Mouse (Mus musculus): ENCODE results near the gene Acbd4. TPM values are rescaled to one million over a fixed set of nuclear protein-coding genes. Genes with fewer than 3 reads are reported as not detected.

Acbd4 gene
- total RNA-seq, 2 experiments from 2014 or later: 116 to 169 TPM

DNA sequence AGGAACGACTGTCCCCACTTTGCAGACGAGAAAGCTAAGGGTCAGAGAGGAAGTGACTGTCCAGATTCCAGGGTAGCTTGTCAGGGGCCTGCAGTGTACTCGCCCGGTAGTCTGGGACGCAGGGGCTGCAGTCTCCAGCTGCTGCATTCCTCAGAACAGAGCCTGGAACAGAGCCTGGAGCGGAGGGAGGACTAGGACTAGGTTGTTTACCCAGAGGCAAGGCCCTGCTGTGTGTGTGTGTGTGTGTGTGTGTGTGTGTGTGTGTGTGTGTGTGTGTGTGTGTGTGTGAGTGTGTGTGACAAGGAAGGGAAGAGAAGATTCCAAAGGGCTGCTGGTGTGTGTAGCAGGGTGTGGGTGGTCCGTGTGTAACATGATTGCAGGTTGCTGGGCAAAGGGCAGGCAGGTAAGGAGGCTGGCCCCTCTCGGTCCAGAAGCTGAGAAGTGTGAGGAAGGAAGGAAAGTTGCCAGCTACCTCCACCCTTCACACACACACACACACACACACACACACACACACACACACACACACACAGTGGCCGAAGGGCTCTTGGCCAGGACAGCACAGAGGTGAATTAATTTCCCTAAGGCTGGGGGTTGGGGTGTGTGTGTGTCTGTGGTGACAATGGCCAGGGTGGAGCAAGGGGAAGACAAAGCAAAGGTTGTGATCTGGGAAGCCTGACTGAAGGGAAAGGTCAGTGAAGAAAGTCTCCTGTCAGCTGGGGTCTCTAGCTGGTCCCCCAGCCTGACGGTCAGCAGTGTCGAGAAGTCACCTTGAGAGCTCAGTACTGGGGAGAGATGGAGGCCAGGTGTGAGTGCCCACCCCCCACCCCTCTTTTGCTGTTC is 39.8 kb downstream of the Acbd4 start:
- peak in 1 of 2 experiments; percentile 41 for DNase-seq (ENCODE audit: low spot score in 2 of 2)

DNA sequence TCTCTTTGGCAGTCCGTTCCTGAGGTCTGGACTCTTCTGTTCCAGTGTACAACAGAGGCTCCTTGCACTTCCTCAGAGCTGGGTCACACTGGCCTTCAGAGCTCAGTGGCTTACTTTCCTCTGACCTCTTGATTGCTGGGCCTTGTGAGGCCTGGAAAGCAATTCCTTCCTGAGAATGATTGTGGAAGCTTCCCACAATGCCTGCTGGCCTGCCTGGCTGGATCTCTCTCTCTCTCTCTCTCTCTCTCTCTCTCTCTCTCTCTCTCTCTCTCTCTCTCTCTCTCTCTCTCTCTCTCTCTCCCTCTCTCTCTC is 40.4 kb downstream of the Acbd4 start:
- DNase-seq (ENCODE audit: low spot score in 2 of 2): no peak

DNA sequence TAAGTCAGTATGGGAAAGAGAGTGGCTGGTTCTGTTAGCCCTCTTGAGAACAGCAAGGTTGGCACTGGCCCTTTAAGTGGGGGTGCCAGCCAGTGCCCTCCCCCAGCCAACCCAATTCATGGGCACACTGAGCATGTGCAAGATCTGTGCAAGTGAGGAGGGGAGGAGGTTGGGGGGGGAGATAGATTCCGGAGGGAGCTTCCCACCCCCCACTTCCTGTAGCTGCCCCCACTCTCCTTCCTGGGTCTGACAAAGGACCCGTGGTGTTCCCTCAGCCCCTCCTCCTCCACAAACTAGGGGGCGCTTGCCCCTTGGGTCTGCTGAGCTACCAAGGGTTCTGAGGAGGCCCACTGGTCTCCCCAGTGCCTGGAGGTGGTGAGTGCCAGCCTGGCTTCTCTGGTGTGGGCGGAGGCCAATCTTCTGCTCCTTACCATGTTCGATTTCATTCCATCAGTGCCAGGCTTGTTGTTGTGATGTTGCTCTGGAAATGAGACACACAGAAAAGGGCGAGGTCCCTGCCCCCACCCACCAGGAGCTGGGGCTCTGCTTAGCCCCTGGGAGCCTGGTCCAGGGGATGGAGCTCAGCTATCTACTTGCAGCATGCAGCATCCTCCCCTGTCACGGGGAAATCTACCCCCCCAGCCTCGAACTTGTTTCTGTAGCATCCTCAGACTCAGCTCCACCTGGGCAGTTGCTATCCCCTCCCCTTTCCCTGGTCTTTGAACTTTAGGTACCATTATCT is 41.1 kb downstream of the Acbd4 start:
- peak; percentile 43 to 47 for DNase-seq (ENCODE audit: low spot score in 2 of 2)

DNA sequence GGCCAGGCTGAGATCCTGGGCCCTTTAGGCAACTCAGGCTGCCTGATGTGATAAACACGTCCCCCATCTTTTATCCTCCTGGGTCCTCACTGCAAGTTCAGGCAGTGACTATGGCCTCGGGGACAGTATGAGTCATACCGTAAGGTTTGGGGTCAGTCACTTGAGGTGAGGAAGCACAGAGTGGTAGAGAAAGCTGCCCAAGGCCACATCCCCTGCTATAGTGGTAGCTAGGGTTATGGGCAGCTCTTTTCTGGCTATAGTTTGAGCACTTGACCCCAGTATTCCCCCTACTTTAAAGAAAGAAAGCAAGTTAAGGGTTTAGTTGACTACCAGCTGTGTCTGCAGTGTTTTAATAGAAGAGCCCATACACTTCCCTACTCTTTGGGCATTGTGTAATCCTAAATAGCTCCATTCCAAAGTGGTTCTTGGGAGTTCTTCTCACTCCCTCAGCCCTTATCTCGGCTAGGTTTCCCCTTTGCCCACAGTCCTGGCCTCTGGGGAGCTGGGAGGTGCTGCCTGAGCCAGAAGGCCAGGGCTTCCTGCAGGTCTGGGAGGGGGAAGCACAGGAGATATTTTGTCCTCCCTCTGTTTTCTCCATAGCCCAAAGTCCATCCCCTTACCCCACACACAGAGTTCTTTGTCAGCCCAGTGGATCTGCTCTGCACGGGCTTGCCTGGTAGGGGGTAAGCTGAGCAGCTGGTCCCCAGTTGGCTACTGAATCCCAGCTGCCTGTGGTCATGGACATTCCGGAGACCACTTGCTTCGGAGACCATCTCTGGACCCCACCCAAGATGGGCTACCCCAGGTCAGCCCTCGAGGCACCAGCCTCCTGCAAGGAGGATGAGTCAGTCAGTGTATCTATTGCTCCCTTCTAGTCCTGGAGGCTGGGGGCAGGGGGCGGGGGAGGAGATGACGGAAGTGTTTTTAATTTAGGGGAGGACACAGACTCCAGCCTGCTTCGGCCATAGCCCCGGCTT is 43.1 kb downstream of the Acbd4 start:
- no peak for DNase-seq (ENCODE audit: low spot score in 2 of 2)

DNA sequence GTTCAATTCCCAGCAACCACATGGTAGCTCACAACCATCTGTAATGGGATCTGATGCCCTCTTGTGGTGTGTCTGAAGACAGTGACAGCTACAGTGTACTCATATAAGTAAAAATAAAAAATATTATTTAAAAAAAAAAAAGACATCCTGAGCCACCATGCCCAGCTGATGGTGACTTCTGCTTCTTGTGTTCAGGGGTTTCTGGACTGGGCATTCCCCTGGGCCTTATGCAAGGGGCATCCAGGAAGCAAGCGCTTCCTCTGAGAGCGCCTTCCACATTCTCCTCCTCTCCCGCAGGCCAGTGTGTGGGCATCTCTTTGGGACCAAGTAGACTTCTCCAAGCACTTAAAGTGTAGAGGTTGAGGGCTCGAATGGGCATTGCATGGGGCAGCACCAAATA is 44.9 kb downstream of the Acbd4 start:
- DNase-seq (ENCODE audit: low spot score in 2 of 2): no peak

DNA sequence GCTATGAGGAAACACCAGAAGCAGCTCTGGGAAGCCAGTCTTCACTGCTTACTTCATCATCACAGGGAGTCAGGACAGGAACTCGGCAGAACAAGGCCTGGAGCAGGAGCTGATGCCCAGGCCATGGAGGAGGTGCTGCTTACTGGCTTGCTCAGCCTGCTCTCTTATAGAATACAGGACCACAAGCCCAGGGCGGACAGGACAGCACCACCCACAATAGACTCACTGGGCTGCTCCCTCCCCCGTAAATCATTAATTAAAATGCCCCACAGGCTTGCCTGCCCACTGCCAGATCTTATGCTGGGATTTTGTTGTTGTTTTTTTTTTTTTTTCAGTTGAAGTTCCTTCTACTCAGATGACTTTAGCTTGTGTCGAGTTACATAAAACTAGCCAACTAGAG is 46.3 kb downstream of the Acbd4 start:
- no peak for DNase-seq (ENCODE audit: low spot score in 2 of 2)

DNA sequence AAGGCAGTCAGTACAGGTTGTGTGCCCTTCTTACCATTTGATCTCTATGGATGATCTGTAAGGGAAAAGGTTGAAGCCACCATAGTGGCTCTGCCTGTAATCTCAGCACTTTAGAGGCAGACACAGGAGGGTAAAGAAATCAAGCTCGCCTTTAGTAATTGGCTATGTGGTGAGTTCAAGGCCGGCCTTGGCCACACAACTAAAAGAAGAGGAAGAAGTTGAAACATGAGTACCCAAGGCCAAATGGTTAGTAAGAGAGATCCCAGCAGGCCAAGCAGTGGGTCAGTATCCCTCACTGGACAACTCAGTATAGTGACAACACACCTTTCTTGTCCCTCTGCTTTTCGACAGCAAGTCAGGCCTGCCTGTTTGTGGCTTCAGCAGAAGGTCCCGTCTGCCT is 48.3 kb downstream of the Acbd4 start:
- no peak for DNase-seq (ENCODE audit: low spot score in 2 of 2)

DNA sequence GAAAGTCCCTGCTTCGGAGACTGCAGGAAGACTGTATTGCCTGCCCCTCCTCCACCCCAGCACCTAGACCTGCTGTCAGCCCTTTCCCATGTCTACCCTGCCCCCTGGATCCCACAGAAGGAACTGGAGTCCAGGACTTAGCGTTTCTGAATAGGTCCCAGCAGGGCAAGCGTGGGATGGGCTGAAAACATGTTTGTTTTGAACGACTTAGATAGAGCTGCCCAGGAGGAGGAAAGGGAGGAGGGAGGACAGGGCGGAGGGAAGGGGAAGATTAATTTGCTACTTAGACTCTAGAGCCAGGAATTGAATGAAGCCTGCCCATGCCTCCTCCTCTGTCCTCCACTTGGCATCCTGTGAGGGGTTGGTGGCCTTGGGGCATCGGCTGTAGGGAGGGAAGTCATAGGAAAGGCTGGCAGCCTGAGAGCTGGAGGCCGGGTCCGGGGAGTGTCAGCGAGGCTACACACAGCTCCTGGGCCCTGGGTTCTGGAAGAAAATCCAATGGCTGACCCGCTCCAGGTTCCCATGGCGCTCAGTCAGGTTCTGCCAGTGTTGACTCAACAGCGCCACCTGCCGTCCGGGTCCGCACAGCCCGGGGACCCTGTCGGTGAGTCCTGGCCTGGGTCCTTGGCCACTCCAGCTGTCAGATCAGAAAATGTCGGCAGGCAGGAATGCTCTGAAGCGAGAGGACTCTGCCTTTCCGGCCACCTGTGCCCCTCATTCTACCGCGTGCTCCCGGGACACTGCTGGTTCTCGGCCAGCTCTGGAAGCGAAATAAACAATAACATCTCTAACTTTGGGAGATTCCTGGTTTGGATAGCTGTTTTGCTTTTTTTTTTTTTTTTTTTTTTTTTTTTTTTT is 57.4 kb downstream of the Acbd4 start:
- peak; percentile 100 for DNase-seq (ENCODE audit: low spot score in 2 of 2)

DNA sequence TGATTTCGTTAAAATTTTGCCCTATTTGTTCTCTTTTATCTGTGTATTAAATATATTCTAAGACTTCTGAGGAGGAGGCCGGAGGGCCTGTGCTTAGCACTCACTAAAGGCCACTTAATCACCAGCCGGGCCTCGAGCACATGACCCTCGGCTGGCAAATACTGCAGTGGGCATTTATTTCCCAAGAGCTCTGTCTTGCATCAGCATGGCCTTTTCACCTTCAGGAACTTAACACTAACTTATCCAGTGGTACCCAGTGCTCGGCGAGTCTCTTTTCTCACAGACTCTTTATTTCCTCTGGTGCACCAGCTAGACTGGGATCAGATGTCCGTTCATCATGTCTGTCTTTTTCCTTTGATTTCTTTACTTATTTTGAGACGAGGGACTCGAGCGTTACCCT is 59.3 kb downstream of the Acbd4 start:
- DNase-seq (ENCODE audit: low spot score in 2 of 2): no peak

DNA sequence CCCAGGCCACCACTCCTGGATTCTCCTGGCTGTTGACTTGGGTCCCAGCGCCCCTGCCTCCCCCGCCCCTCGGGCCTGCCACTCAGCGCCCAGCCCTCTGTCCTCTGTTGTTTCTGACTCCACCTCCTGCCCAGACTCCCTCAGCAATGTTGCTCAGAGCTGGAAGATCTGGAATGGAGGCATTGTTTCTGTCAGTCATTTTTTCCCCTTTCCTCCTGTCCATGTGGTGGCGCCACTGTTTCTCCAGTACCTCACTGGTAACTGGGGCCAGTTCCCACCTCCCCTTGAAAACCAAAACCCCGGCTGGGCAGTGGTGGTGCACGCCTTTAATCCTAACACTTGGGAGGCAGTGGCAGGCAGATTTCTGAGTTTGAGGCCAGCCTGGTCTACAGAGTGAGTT is 60.0 kb downstream of the Acbd4 start:
- DNase-seq (ENCODE audit: low spot score in 2 of 2): no peak

Other genes with a start within 250 kb of the Acbd4 start
- gene Eftud2, start 220.7 kb upstream of the Acbd4 start, total RNA-seq (2021): 10 to 100 TPM; 64.6 to 70.2 TPM
- gene Ccdc103, start 220.5 kb upstream of the Acbd4 start, total RNA-seq (2021): under 1 TPM; 0.32 to 0.36 TPM
- gene Fam187a, start 216.5 kb upstream of the Acbd4 start, total RNA-seq (2021): not detected
- gene Gfap, start 200.8 kb upstream of the Acbd4 start, total RNA-seq (2021): 1 to 10 TPM in 1 of 2 experiments, under 1 TPM in 1; 0.76 to 1.1 TPM
- under 1 TPM; 0.51 to 0.73 TPM for gene Kif18b, start 176.6 kb upstream of the Acbd4 start, total RNA-seq (2021)
- 10 to 100 TPM; 49.2 to 60.0 TPM for gene C1ql1, start 155.0 kb upstream of the Acbd4 start, total RNA-seq (2021)
- gene Nmt1, start 73.5 kb upstream of the Acbd4 start, total RNA-seq (2021): 100 to 1,000 TPM in 1 of 2 experiments, 10 to 100 TPM in 1; 97.0 to 100 TPM
- 10 to 100 TPM; 44.7 to 54.1 TPM for gene Dcakd, start 73.3 kb upstream of the Acbd4 start, total RNA-seq (2021)
- gene Plcd3, start within 50 bp of the Acbd4 start, total RNA-seq (2021): 10 to 100 TPM in 1 of 2 experiments, 1 to 10 TPM in 1; 6.6 to 12.0 TPM
- gene Hexim1, start 14.5 kb downstream of the Acbd4 start, total RNA-seq (2021): 10 to 100 TPM; 71.1 to 83.3 TPM
- 1 to 10 TPM; 2.8 to 5.6 TPM for gene Hexim2, start 30.7 kb downstream of the Acbd4 start, total RNA-seq (2021)
- gene Fmnl1, start 69.4 kb downstream of the Acbd4 start, total RNA-seq (2021): 10 to 100 TPM; 19.8 to 20.9 TPM
- gene 1700023F06Rik, start 106.9 kb downstream of the Acbd4 start, total RNA-seq (2021): under 1 TPM; 0.27 to 0.61 TPM
- gene Spata32, start 116.8 kb downstream of the Acbd4 start, total RNA-seq (2021): not detected
- 10 to 100 TPM in 1 of 2 experiments, 1 to 10 TPM in 1; 9.2 to 10.5 TPM for gene Map3k14, start 165.8 kb downstream of the Acbd4 start, total RNA-seq (2021)

Measured in adrenal gland, adult 18-20 months (tissue).